Mouse (Mus musculus): ENCODE measurements around the gene Sirt6. TPM values are rescaled to one million over a fixed set of nuclear protein-coding genes. Genes with fewer than 3 reads are reported as not detected.

Sirt6 gene
- polyA plus RNA-seq, 1 experiment from 2014 or later: 34.1 TPM

- no peak for ATAC-seq (replicated peaks; ENCODE audit: low FRiP score, low TSS enrichment, low read depth)
- DNase-seq (ENCODE audit: low spot score): peak; percentile 71
- peak overlapping the region; percentile 48 for H3K9ac ChIP-seq (ENCODE audit: low read length)
- H3K27me3 ChIP-seq (replicated peaks; ENCODE audit: control insufficient read depth, insufficient read depth, low read length): peaks cover 17% of the 10 kb centered on the region
- H3K4me3 ChIP-seq (ENCODE audit: low read depth, low read length): peak overlapping the region; percentile 55
- under 1% methylated on average over 29 of the region's 30 CpGs for WGBS
- no peaks in the 10 kb centered on the region for H3K9me3 ChIP-seq (ENCODE audit: control insufficient read depth, low read length)
- H3K4me1 ChIP-seq (replicated peaks; ENCODE audit: control insufficient read depth, insufficient read depth, low read length): peaks cover 31% of the 10 kb centered on the region
- H3K27ac ChIP-seq (ENCODE audit: low read depth): no peak overlapping the region
- H3K4me2 ChIP-seq (ENCODE audit: low read length): peak overlapping the region; percentile 77
- H3K36me3 ChIP-seq (ENCODE audit: control insufficient read depth, insufficient read depth, low read length): no peaks in the 10 kb centered on the region
Observed at GRCm38 (mm10) chr10:81575208-81575631, 52.4 kb downstream of the Sirt6 start.

GRCm38 (mm10) chr10:81574081-81575056 is 53.2 kb downstream of the Sirt6 start, which contains the start of gene Tle2:
TSS of gene Tle2 (plus strand) at chr10:81574561.
- DNase-seq (ENCODE audit: low spot score) (no peak), ATAC-seq (replicated peaks; ENCODE audit: low FRiP score, low TSS enrichment, low read depth) (no peak)
- Histone ChIP-seq H3K4me1 (replicated peaks; ENCODE audit: control insufficient read depth, insufficient read depth, low read length) (peaks cover 40% of the 10 kb centered on the region), H3K9me3 (ENCODE audit: control insufficient read depth, low read length) (no peaks in the 10 kb centered on the region), H3K9ac (ENCODE audit: low read length) (peak within 1 kb of the TSS; percentile 48), H3K27ac (ENCODE audit: low read depth) (no peak within 1 kb of the TSS; the same call in 1 of the 2 replicates), H3K4me3 (ENCODE audit: low read depth, low read length) (peak within 1 kb of the TSS; percentile 55), H3K4me2 (ENCODE audit: low read length) (peak within 1 kb of the TSS; percentile 77), H3K27me3 (replicated peaks; ENCODE audit: control insufficient read depth, insufficient read depth, low read length) (peaks cover 16% of the 10 kb centered on the region), H3K36me3 (ENCODE audit: control insufficient read depth, insufficient read depth, low read length) (no peaks in the 10 kb centered on the region)
- 23% methylated on average over 10 of the region's 10 CpGs for WGBS

GRCm38 (mm10) chr10:81572975-81573374 is 54.6 kb downstream of the Sirt6 start:
- peaks cover 13% of the 10 kb centered on the region for H3K27me3 ChIP-seq (replicated peaks; ENCODE audit: control insufficient read depth, insufficient read depth, low read length)
- H3K4me2 ChIP-seq (ENCODE audit: low read length): peak overlapping the region; percentile 80; the same call in 1 of the 2 replicates
- peaks cover 53% of the 10 kb centered on the region for H3K4me1 ChIP-seq (replicated peaks; ENCODE audit: control insufficient read depth, insufficient read depth, low read length)
- H3K27ac ChIP-seq (ENCODE audit: low read depth): no peak overlapping the region
- 7% methylated on average over 9 of the region's 9 CpGs for WGBS
- no peaks in the 10 kb centered on the region for H3K9me3 ChIP-seq (ENCODE audit: control insufficient read depth, low read length)
- no peaks in the 10 kb centered on the region for H3K36me3 ChIP-seq (ENCODE audit: control insufficient read depth, insufficient read depth, low read length)
- no peak overlapping the region for H3K4me3 ChIP-seq (ENCODE audit: low read depth, low read length)
- DNase-seq (ENCODE audit: low spot score) (no peak), ATAC-seq (replicated peaks; ENCODE audit: low FRiP score, low TSS enrichment, low read depth) (no peak)
- no peak overlapping the region for H3K9ac ChIP-seq (ENCODE audit: low read length)

GRCm38 (mm10) chr10:81572133-81572671 is 55.4 kb downstream of the Sirt6 start:
- ATAC-seq (replicated peaks; ENCODE audit: low FRiP score, low TSS enrichment, low read depth): no peak

More at GRCm38 (mm10) chr10:81572133-81572671, 55.4 kb downstream of the Sirt6 start:
- DNase-seq (ENCODE audit: low spot score): no peak
- H3K9ac ChIP-seq (ENCODE audit: low read length): 0 out of 2 replicates have a peak overlapping the region, but pooled peaks have one; percentile 17
- peak overlapping the region; percentile 64 for H3K27ac ChIP-seq (ENCODE audit: low read depth)
- H3K4me2 ChIP-seq (ENCODE audit: low read length): peak overlapping the region; percentile 80
- H3K36me3 ChIP-seq (ENCODE audit: control insufficient read depth, insufficient read depth, low read length): no peaks in the 10 kb centered on the region
- peaks cover 58% of the 10 kb centered on the region for H3K4me1 ChIP-seq (replicated peaks; ENCODE audit: control insufficient read depth, insufficient read depth, low read length)
- no peaks in the 10 kb centered on the region for H3K9me3 ChIP-seq (ENCODE audit: control insufficient read depth, low read length)
- peak overlapping the region; percentile 48 for H3K4me3 ChIP-seq (ENCODE audit: low read depth, low read length)
- H3K27me3 ChIP-seq (replicated peaks; ENCODE audit: control insufficient read depth, insufficient read depth, low read length): peaks cover 13% of the 10 kb centered on the region
- WGBS: 9% methylated on average over 9 of the region's 9 CpGs

Other genes starting within 250 kb of the Sirt6 start
- 93.3 and 93.9 TPM in 2 replicates for gene Fzr1, start 249.3 kb downstream of the Sirt6 start, polyA plus RNA-seq (2014; fragmentation: Nextera tagmentation; extraction: Ambion mirVana)
- gene Dohh, start 243.4 kb downstream of the Sirt6 start, polyA plus RNA-seq (2014; fragmentation: Nextera tagmentation; extraction: Ambion mirVana): 70.7 and 70.8 TPM in 2 replicates
- gene Gm48551, start 243.3 kb downstream of the Sirt6 start, polyA plus RNA-seq (2014; fragmentation: Nextera tagmentation; extraction: Ambion mirVana): 2.4 and 4.2 TPM in 2 replicates
- 0.37 and 0.44 TPM in 2 replicates for gene Gm48552, start 238.8 kb downstream of the Sirt6 start, polyA plus RNA-seq (2014; fragmentation: Nextera tagmentation; extraction: Ambion mirVana)
- gene Smim24, start 234.7 kb downstream of the Sirt6 start, polyA plus RNA-seq (2014; fragmentation: Nextera tagmentation; extraction: Ambion mirVana): 99.8 and 125 TPM in 2 replicates
- gene Nfic, start 172.2 kb downstream of the Sirt6 start, polyA plus RNA-seq (2014; fragmentation: Nextera tagmentation; extraction: Ambion mirVana): 52.4 and 57.2 TPM in 2 replicates
- 1.3 and 1.8 TPM in 2 replicates for gene Celf5, start 145.1 kb downstream of the Sirt6 start, polyA plus RNA-seq (2014; fragmentation: Nextera tagmentation; extraction: Ambion mirVana)
- 82.4 and 99.0 TPM in 2 replicates for gene Ncln, start 131.4 kb downstream of the Sirt6 start, polyA plus RNA-seq (2014; fragmentation: Nextera tagmentation; extraction: Ambion mirVana)
- gene S1pr4, start 127.7 kb downstream of the Sirt6 start, polyA plus RNA-seq (2014; fragmentation: Nextera tagmentation; extraction: Ambion mirVana): 0.53 and 0.65 TPM in 2 replicates
- 0.73 and 0.84 TPM in 2 replicates for gene Gna15, start 103.6 kb downstream of the Sirt6 start, polyA plus RNA-seq (2014; fragmentation: Nextera tagmentation; extraction: Ambion mirVana)
- 145 and 171 TPM in 2 replicates for gene Gna11, start 82.6 kb downstream of the Sirt6 start, polyA plus RNA-seq (2014; fragmentation: Nextera tagmentation; extraction: Ambion mirVana)
- 395 and 515 TPM in 2 replicates for gene Aes, start 68.3 kb downstream of the Sirt6 start, polyA plus RNA-seq (2014; fragmentation: Nextera tagmentation; extraction: Ambion mirVana)
- gene Tle2, start 53.2 kb downstream of the Sirt6 start, polyA plus RNA-seq (2014; fragmentation: Nextera tagmentation; extraction: Ambion mirVana): 15.8 and 17.8 TPM in 2 replicates
- gene Tle6, start 26.7 kb downstream of the Sirt6 start, polyA plus RNA-seq (2014; fragmentation: Nextera tagmentation; extraction: Ambion mirVana): 15.0 and 21.3 TPM in 2 replicates
- 0.61 and 1.5 TPM in 2 replicates for gene BC025920, start 21.5 kb downstream of the Sirt6 start, polyA plus RNA-seq (2014; fragmentation: Nextera tagmentation; extraction: Ambion mirVana)
- gene Ankrd24, start 743 bp upstream of the Sirt6 start, polyA plus RNA-seq (2014; fragmentation: Nextera tagmentation; extraction: Ambion mirVana): 4.7 and 6.4 TPM in 2 replicates
- gene Gm10778, start 21.3 kb upstream of the Sirt6 start, polyA plus RNA-seq (2014; fragmentation: Nextera tagmentation; extraction: Ambion mirVana): 4.3 and 5.6 TPM in 2 replicates
- gene Zfp433, start 77.0 kb upstream of the Sirt6 start, polyA plus RNA-seq (2014; fragmentation: Nextera tagmentation; extraction: Ambion mirVana): 17.4 and 18.6 TPM in 2 replicates
- 10.2 and 11.7 TPM in 2 replicates for gene Gm3055, start 143.4 kb upstream of the Sirt6 start, polyA plus RNA-seq (2014; fragmentation: Nextera tagmentation; extraction: Ambion mirVana)
- 3.7 and 4.1 TPM in 2 replicates for gene Gm4767, start 184.4 kb upstream of the Sirt6 start, polyA plus RNA-seq (2014; fragmentation: Nextera tagmentation; extraction: Ambion mirVana)
- 9.4 and 11.8 TPM in 2 replicates for gene Gm32687, start 236.1 kb upstream of the Sirt6 start, polyA plus RNA-seq (2014; fragmentation: Nextera tagmentation; extraction: Ambion mirVana)